Mouse (Mus musculus): ENCODE measurements around the gene Srrm4.
A peak's percentile ranks its signal among the peaks of the same experiment; 100 is the strongest.

Gene Srrm4

GRCm38 (mm10) chr5:116406507-116406906 lies 185.1 kb downstream of the Srrm4 start:
- no peak for DNase-seq (ENCODE audit: low spot score in 2 of 2)

DNA sequence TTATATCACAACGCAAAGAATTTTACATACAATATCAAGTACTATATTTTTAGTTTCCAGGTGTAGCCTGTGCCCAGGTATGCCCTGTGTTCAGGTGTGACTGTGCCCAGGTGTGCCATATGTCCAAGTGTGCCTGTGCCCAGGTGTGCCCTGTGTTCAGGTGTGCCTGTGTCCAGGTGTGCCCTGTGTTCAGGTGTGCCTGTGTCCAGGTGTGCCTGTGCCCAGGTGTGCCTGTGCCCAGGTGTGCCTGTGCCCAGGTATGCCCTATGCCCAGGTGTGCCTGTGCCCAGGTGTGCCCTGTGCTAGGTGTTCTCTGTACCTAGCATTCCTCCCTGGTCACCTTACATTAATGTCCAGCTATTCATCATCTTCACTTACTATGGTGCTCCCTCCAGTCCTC lies 185.7 kb downstream of the Srrm4 start:
- DNase-seq (ENCODE audit: low spot score in 2 of 2): no peak

GRCm38 (mm10) chr5:116404063-116404462 lies 187.6 kb downstream of the Srrm4 start:
- DNase-seq (ENCODE audit: low spot score in 2 of 2): no peak

GRCm38 (mm10) chr5:116400801-116401200 lies 190.8 kb downstream of the Srrm4 start:
- DNase-seq (ENCODE audit: low spot score in 2 of 2): no peak

DNA sequence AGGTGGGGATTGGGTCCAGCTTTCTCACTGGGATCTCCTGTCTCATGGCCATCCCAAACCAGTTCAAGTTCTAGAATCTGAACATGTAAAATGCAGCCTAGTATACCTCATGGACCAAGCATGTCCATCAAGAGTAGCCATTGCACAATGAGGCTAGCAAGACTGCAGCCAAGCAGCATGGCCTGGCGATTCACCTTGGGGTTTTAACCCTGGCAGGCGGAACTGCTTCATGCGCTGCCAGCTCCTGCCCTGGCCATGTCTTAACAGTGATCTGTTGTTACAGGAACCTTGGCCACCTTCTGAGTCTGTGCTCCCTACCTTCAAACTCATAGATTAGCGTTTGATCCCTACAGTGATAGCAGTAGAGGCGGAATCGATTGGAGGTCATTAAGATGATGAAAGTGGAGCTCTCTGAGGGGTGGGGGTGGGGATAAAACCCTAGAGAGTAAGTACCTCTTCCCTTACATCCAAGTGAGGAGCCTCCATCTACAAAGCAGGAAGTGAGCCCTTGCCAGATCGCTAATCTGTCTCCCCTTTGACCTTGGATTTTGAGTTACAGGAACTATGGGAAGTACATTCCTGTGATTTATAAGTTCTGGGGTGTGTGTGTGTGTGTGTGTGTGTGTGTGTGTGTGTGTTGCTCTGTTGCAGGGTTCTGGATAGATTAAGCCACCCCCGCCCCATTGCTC lies 191.4 kb downstream of the Srrm4 start:
- no peak for DNase-seq (ENCODE audit: low spot score in 2 of 2)

GRCm38 (mm10) chr5:116396104-116396503 lies 195.5 kb downstream of the Srrm4 start:
- no peak for DNase-seq (ENCODE audit: low spot score in 2 of 2)

DNA sequence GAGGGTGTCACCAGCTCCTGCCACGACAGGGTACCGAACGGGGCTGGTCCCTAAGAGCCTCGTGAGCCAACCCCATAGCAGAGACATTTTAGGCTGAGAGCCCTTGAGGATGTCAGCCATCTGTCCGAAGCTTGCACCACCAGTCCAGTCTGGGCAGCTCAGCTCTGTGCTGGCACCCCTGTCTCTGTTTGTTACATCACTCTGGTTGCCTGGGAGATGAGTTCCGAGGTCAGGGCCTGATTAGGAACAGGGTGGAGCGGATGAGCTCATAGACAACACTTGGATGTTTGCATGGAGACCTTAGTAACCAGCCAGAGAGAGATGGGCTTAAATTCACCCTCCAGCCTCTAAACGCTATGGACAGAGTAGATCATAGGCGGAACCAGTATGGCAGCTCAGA lies 199.0 kb downstream of the Srrm4 start:
- no peak for DNase-seq (ENCODE audit: low spot score in 2 of 2)

DNA sequence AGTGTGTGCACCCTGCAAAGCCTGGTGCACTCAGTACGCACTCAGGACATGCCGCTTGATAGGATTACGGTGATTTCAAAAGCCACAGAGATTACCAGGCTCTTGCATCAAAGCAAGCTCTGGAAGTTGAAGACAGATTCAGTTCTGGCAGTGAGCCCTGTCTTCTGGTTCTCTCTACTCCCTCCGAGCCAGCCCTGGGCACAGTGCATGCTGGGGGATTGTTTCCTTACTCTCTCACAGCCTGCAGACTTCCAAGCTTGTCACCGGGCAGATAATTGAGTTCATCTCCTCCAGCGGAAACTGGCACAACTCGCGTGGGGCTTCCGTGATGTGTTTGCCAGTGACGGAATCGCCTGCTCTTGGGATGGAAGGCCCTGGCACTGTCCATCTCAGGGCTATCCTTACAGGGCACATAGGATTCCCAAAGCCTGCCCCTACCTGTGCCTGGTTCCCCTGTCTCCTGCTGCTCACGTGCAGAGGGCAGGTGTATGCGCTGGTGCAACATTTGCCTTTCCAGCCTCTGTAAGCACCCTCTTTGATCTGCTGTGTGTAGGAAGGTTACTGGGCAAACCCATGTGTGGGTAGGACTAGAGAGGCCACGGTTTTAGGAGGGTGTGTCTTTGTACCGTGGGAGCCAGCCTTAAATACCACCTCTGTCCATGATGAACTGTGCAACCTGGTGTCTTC lies 201.6 kb downstream of the Srrm4 start:
- DNase-seq (ENCODE audit: low spot score in 2 of 2): peak; percentile 31 to 54

DNA sequence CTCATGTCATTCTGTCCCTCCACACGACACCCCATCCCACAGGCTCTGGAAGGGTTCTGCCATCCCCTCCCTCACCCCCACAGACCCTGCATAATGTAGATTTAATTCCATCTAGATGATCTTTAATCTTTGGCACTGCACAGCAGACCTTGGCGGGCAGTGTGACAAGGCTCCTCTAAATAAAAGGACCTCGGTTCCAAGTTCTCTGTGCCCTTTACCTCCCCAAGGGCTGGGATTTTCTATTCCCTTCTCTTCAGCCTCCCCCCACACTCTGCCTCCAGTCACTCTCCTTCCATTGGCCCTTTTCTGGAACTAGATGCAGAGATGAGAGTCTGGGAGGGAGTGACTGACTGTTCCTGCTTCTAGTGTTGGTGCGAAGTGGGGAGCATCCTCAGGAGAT lies 202.3 kb downstream of the Srrm4 start:
- no peak for DNase-seq (ENCODE audit: low spot score in 2 of 2)
